Mouse (Mus musculus): ENCODE measurements at regions not wholly inside any gene's neighbourhood (a gene's known extent, or its start where the extent isn't known, plus 50 kb on each side); places are given as distances from the start of the nearest gene placed in this dataset.

DNA sequence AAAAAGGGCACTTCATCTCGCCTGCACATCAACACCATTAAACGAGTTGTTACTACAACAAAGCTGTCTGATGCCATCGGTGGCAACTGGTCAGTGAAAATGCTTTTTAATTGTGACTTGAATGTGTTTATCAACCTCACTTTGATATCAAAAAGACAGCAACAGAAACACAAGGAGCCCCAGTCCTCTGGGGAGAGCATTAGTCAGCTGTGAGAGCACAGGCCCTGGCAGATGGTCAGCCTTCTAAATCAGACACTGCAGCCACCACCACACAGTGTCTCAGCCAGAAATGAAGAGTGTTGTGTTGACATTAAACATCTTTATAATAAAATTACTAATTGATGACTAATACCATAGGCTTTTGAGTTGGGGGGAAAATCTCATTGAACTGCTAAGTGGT, 115.8 kb upstream of the Rcn1 start:
- Histone ChIP-seq H3K4me1 (replicated peaks; ENCODE audit: low read depth, low read length) (peaks cover 12% of the 10 kb centered on the region), H3K36me3 (ENCODE audit: insufficient read depth, low read length) (no peaks in the 10 kb centered on the region), H3K9me3 (ENCODE audit: low read length) (peaks cover 7% of the 10 kb centered on the region; the same call in 1 of the 2 replicates), H3K27me3 (ENCODE audit: insufficient read depth, low read length) (no peaks in the 10 kb centered on the region), H3K4me3 (replicated peaks; ENCODE audit: low read length) (no peak overlapping the region)
- no peak for TF ChIP-seq POU5F1 (IDR thresholded peaks at IDR 0.05; ENCODE audit: borderline replicate concordance, low read length)
- TF ChIP-seq CTCF (conservative IDR thresholded peaks at IDR 0.05; ENCODE audit: low read length) = no peak
- no peak for TF ChIP-seq NANOG (IDR thresholded peaks at IDR 0.05; ENCODE audit: borderline replicate concordance, low read length)

GRCm38 (mm10) chr2:105515326-105515725, 116.2 kb upstream of the Rcn1 start:
- Histone ChIP-seq H3K27me3 (ENCODE audit: insufficient read depth, low read length) (no peaks in the 10 kb centered on the region), H3K36me3 (ENCODE audit: insufficient read depth, low read length) (no peaks in the 10 kb centered on the region), H3K4me1 (replicated peaks; ENCODE audit: low read depth, low read length) (peaks cover 11% of the 10 kb centered on the region), H3K9me3 (ENCODE audit: low read length) (peaks cover 7% of the 10 kb centered on the region; the same call in 1 of the 2 replicates), H3K4me3 (replicated peaks; ENCODE audit: low read length) (no peak overlapping the region)
- no peak for TF ChIP-seq CTCF (conservative IDR thresholded peaks at IDR 0.05; ENCODE audit: low read length)
- TF ChIP-seq POU5F1 (IDR thresholded peaks at IDR 0.05; ENCODE audit: borderline replicate concordance, low read length) = no peak
- no peak for TF ChIP-seq NANOG (IDR thresholded peaks at IDR 0.05; ENCODE audit: borderline replicate concordance, low read length)

- Histone ChIP-seq H3K4me1 (replicated peaks; ENCODE audit: low read depth, low read length) (peaks cover 7% of the 10 kb centered on the region), H3K27me3 (ENCODE audit: insufficient read depth, low read length) (no peaks in the 10 kb centered on the region), H3K4me3 (replicated peaks; ENCODE audit: low read length) (no peak overlapping the region), H3K9me3 (ENCODE audit: low read length) (peaks cover 7% of the 10 kb centered on the region; the same call in 1 of the 2 replicates), H3K36me3 (ENCODE audit: insufficient read depth, low read length) (no peaks in the 10 kb centered on the region)
- TF ChIP-seq POU5F1 (IDR thresholded peaks at IDR 0.05; ENCODE audit: borderline replicate concordance, low read length) (no peak), NANOG (IDR thresholded peaks at IDR 0.05; ENCODE audit: borderline replicate concordance, low read length) (no peak), CTCF (conservative IDR thresholded peaks at IDR 0.05; ENCODE audit: low read length) (no peak)
These were observed 117.4 kb upstream of the Rcn1 start for GRCm38 (mm10) chr2:105516267-105517133.

- Histone ChIP-seq H3K27me3 (ENCODE audit: insufficient read depth, low read length) (0 out of 2 replicates have a peak, but pooled peaks cover 12% of the 10 kb centered on the region), H3K4me3 (replicated peaks; ENCODE audit: low read length) (no peak overlapping the region), H3K36me3 (ENCODE audit: insufficient read depth, low read length) (no peaks in the 10 kb centered on the region), H3K4me1 (replicated peaks; ENCODE audit: low read depth, low read length) (peaks cover 5% of the 10 kb centered on the region), H3K9me3 (ENCODE audit: low read length) (no peaks in the 10 kb centered on the region)
- TF ChIP-seq CTCF (conservative IDR thresholded peaks at IDR 0.05; ENCODE audit: low read length) = no peak
- TF ChIP-seq NANOG (IDR thresholded peaks at IDR 0.05; ENCODE audit: borderline replicate concordance, low read length) = no peak
- no peak for TF ChIP-seq POU5F1 (IDR thresholded peaks at IDR 0.05; ENCODE audit: borderline replicate concordance, low read length)
These were observed 122.7 kb upstream of the Rcn1 start for GRCm38 (mm10) chr2:105521841-105522240.

GRCm38 (mm10) chr2:105523297-105523802, 124.2 kb upstream of the Rcn1 start:
- Histone ChIP-seq H3K4me1 (replicated peaks; ENCODE audit: low read depth, low read length) (peaks cover 5% of the 10 kb centered on the region), H3K27me3 (ENCODE audit: insufficient read depth, low read length) (0 out of 2 replicates have a peak, but pooled peaks cover 12% of the 10 kb centered on the region), H3K36me3 (ENCODE audit: insufficient read depth, low read length) (no peaks in the 10 kb centered on the region), H3K9me3 (ENCODE audit: low read length) (no peaks in the 10 kb centered on the region), H3K4me3 (replicated peaks; ENCODE audit: low read length) (no peak overlapping the region)
- TF ChIP-seq CTCF (conservative IDR thresholded peaks at IDR 0.05; ENCODE audit: low read length) (peak; percentile 83), NANOG (IDR thresholded peaks at IDR 0.05; ENCODE audit: borderline replicate concordance, low read length) (no peak)

- TF ChIP-seq POU5F1 (IDR thresholded peaks at IDR 0.05; ENCODE audit: borderline replicate concordance, low read length) = no peak
- TF ChIP-seq NANOG (IDR thresholded peaks at IDR 0.05; ENCODE audit: borderline replicate concordance, low read length) = no peak
- TF ChIP-seq CTCF (conservative IDR thresholded peaks at IDR 0.05; ENCODE audit: low read length) = no peak
- Histone ChIP-seq H3K4me1 (replicated peaks; ENCODE audit: low read depth, low read length) (peaks cover 5% of the 10 kb centered on the region), H3K9me3 (ENCODE audit: low read length) (no peaks in the 10 kb centered on the region), H3K36me3 (ENCODE audit: insufficient read depth, low read length) (no peaks in the 10 kb centered on the region), H3K4me3 (replicated peaks; ENCODE audit: low read length) (no peak overlapping the region), H3K27me3 (ENCODE audit: insufficient read depth, low read length) (0 out of 2 replicates have a peak, but pooled peaks cover 12% of the 10 kb centered on the region)
These were observed 126.0 kb upstream of the Rcn1 start for GRCm38 (mm10) chr2:105525111-105525610.

DNA sequence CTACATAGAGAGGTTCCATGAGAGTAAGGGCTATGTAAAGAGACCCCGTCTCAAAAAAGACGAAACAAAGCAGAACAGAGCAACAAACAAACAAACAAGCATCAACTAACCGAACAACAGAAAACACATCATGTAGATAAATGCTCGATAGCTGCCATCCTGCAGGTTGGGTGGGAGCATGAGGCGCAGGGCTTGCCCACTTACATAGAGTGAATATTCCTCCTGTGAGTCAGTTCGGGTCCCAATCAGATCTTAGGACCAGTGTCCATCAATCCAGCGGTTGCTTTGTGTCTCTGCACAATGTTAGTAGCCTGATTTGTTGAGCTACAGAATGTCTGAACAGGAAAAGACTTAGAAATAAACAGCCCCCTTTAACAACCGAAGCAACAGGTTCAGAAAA, 129.4 kb upstream of the Rcn1 start:
- Histone ChIP-seq H3K4me3 (replicated peaks; ENCODE audit: low read length) (no peak overlapping the region), H3K36me3 (ENCODE audit: insufficient read depth, low read length) (no peaks in the 10 kb centered on the region), H3K27me3 (ENCODE audit: insufficient read depth, low read length) (0 out of 2 replicates have a peak, but pooled peaks cover 12% of the 10 kb centered on the region), H3K4me1 (replicated peaks; ENCODE audit: low read depth, low read length) (peaks cover 2% of the 10 kb centered on the region), H3K9me3 (ENCODE audit: low read length) (no peaks in the 10 kb centered on the region)
- no peak for TF ChIP-seq NANOG (IDR thresholded peaks at IDR 0.05; ENCODE audit: borderline replicate concordance, low read length)
- no peak for TF ChIP-seq CTCF (conservative IDR thresholded peaks at IDR 0.05; ENCODE audit: low read length)
- TF ChIP-seq POU5F1 (IDR thresholded peaks at IDR 0.05; ENCODE audit: borderline replicate concordance, low read length) = no peak

DNA sequence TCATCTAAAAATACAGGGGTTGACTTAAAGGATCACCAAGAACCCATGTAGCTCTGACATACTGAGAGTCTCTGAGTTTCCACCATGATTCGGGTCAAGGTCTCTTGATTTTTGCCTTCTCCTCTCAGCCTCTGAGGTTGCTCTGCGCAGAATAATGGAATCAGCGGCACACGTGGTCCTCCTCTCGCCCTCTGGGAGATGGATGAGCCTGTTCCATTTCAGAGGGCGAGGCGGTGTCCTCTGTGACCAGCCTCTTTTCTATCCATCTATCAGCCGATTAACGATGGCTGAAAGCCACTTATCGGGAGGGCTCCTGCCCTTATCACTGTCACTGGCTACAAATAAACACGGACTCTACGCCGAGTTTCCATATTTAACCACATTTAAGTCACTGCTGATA, 124.6 kb upstream of the Pax6 start:
- H3K4me1 ChIP-seq (replicated peaks; ENCODE audit: low read depth, low read length) = no peaks in the 10 kb centered on the region
- no peaks in the 10 kb centered on the region for H3K36me3 ChIP-seq (ENCODE audit: insufficient read depth, low read length)
- TF ChIP-seq POU5F1 (IDR thresholded peaks at IDR 0.05; ENCODE audit: borderline replicate concordance, low read length) = no peak
- no peak for TF ChIP-seq CTCF (conservative IDR thresholded peaks at IDR 0.05; ENCODE audit: low read length)
- no peak for TF ChIP-seq NANOG (IDR thresholded peaks at IDR 0.05; ENCODE audit: borderline replicate concordance, low read length)
- H3K27me3 ChIP-seq (ENCODE audit: insufficient read depth, low read length) = no peaks in the 10 kb centered on the region
- H3K4me3 ChIP-seq (replicated peaks; ENCODE audit: low read length) = no peak overlapping the region
- H3K9me3 ChIP-seq (ENCODE audit: low read length) = no peaks in the 10 kb centered on the region

Data from E14TG2a.4 (cell line).